Mouse (Mus musculus) midbrain, embryonic 13.5 days (tissue): ENCODE measurements at regions not wholly inside any gene's neighbourhood (a gene's known extent, or its start where the extent isn't known, plus 50 kb on each side); places are given as distances from the start of the nearest gene placed in this dataset.

Experiments
- ATAC-seq: fragments of 200-750 bp; cut with Nextera tagmentation; 2 replicates; pipeline ENCODE4 v1.8.0; 2017; ENCODE audit warnings: mild to moderate bottlenecking, moderate TSS enrichment, moderate library complexity
- H3K27ac ChIP-seq: fragments of 300-500 bp; sonication (generic); 2 replicates; pipeline ENCODE4 v1.5.1; 2015; ENCODE audit warnings: inconsistent platforms, mild to moderate bottlenecking, moderate library complexity
- H3K27me3 ChIP-seq: fragments of 300-500 bp; sonication (generic); 2 replicates; pipeline ENCODE4 v1.6.1; 2015; ENCODE audit warnings: mild to moderate bottlenecking, inconsistent platforms
- H3K36me3 ChIP-seq: fragments of 300-500 bp; sonication (generic); 2 replicates; pipeline ENCODE4 v1.6.1; 2015; ENCODE audit warnings: mild to moderate bottlenecking, inconsistent platforms
- H3K4me1 ChIP-seq: fragments of 300-500 bp; sonication (generic); replicated peaks from 2 replicates; pipeline ENCODE4 v1.6.1; 2015; ENCODE audit warnings: inconsistent platforms
- H3K4me2 ChIP-seq: fragments of 300-500 bp; sonication (generic); replicated peaks from 2 replicates; pipeline ENCODE4 v1.6.1; 2015; ENCODE audit warnings: moderate library complexity, mild to moderate bottlenecking, inconsistent platforms
- H3K4me3 ChIP-seq: fragments of 300-500 bp; sonication (generic); replicated peaks from 2 replicates; pipeline ENCODE4 v1.5.1; 2015; ENCODE audit warnings: mild to moderate bottlenecking, inconsistent platforms
- H3K9ac ChIP-seq: fragments of 300-500 bp; sonication (generic); replicated peaks from 2 replicates; pipeline ENCODE4 v1.6.1; 2015; ENCODE audit warnings: mild to moderate bottlenecking, inconsistent platforms
- H3K9me3 ChIP-seq: fragments of 300-500 bp; sonication (generic); 2 replicates; pipeline ENCODE4 v1.6.1; 2016; ENCODE audit warnings: mild to moderate bottlenecking, inconsistent platforms
- WGBS: fragments of 180-500 bp; shearing (Covaris S2); methylation state at CpG from one replicate; pipeline ENCODE4 v1.1.7; 2015; 5-methylcytosine and 5-hydroxymethylcytosine counted together

DNA sequence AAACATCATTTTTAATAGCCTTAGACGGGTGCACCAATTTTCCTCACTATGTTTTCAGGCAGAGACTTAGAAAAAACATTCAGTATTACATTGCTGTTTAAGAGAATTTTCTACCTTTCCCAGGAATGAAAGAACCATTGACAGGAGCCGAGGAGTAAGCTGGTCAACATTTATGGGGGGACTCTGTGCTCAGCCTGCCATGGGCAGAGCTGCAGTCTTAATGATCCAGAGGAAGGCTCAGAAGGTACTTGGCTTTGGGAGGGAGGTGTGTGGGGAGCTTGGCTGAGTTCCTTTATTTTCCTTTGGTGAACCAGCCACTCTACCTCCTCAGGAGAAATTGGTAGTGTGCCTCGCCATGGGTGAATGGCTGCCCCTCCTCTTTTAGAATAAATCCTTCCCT is 333.1 kb upstream of the Pou3f3 start:
- 82% methylated on average over 3 of the region's 3 CpGs for WGBS
- no peak overlapping the region for H3K27ac ChIP-seq
- no peak overlapping the region for H3K4me2 ChIP-seq
- no peak for ATAC-seq
- no peaks in the 10 kb centered on the region for H3K36me3 ChIP-seq
- H3K9ac ChIP-seq = no peak overlapping the region
- H3K4me1 ChIP-seq = no peaks in the 10 kb centered on the region
- H3K27me3 ChIP-seq = no peaks in the 10 kb centered on the region
- no peaks in the 10 kb centered on the region for H3K9me3 ChIP-seq
- H3K4me3 ChIP-seq = no peak overlapping the region

DNA sequence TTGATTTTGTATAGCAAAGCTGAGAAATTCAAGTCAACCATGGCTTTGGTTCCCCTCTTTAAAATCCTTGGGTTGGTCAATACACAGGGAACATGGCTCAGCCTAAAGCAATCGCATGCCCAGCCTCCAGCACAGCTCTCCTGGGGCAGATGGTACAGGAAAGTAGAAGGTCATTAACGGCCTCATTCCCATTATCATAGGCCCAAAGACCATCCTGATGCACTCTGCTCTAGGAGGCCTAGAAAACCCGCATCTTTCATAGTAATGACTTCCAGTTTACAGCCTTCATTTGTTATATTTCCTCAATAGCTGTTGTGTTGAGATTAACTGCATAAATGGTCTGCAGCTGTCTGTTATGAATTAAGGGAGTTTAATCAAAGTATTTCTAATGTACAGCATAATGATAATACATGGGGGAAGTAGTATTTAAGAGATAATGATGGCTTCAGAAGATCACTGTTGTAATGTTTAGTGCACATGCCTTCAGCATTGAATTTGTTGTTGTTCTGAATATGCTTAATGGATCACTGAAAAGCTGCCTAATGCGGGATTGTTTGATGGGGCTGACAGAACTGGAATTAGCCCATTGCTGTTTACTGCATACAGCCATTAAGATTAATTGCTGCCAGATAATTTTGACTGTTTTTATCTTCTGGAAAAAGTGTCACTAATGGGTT is 329.8 kb upstream of the Pou3f3 start:
- H3K4me3 ChIP-seq = no peak overlapping the region
- 0 out of 2 replicates have a peak, but pooled peaks cover 3% of the 10 kb centered on the region for H3K9me3 ChIP-seq
- H3K36me3 ChIP-seq = no peaks in the 10 kb centered on the region
- no peak overlapping the region for H3K9ac ChIP-seq
- H3K27me3 ChIP-seq = no peaks in the 10 kb centered on the region
- no peaks in the 10 kb centered on the region for H3K4me1 ChIP-seq
- 78% methylated on average over 4 of the region's 4 CpGs for WGBS
- no peak overlapping the region for H3K27ac ChIP-seq
- no peak; the same call in 1 of the 2 replicates for ATAC-seq
- no peak overlapping the region for H3K4me2 ChIP-seq

DNA sequence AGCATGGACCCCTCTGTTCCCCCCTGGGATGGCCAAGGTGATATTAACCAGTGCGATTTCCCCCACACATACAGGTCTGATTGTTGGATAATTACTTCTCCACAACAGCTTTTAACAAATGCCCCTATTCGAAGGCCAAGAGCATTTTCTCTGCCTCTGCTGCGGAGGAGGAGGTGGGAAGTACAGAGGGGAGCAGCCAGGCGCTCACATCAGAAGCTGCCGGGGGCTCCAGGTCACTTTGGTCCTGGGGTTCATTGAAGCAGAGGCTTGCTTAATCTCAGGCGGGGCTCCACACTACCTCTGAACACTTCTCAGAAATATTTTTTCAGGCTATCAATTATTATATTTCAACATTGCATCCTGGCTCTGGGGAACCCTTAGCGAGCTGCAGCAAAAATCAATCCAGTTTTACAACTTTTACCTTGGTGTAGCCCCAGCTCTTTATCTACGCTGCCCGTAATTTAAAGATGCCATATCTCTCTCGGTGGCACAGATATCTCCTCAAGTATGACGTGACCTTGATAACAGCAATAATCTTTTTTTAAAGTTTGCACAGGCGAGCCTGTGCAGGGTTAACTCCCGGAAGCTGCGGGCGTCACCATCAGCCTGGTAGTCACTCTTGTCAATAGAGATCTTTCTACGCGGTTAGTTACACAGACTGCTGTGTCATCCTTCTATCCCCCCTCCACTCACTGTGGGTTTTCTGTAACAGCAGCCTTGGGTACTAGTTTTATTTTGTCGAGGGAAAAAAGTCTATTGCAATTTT is 307.5 kb upstream of the Pou3f3 start:
- H3K36me3 ChIP-seq = no peaks in the 10 kb centered on the region

DNA sequence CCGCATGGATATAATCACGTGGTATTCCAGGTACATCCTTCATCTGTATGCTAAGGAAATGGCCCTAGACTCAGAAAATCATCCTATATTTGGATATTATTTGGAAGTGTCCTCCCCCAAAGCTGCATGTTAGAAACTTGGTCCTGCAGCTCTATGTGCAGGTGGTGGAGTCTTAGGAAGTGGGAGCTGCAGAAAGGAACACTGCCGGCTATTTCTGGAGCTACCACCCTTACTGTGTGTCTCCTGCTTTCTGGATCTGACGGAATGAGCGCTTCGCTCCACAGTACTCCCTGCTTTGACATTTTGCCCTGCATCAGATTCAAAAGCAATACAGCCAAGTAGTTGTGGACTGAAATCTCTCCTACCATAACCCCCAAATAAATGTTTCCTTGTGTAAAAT is 306.8 kb upstream of the Pou3f3 start:
- Histone ChIP-seq H3K4me1 (peaks cover 9% of the 10 kb centered on the region; the same call in 1 of the 2 replicates), H3K9ac (no peak overlapping the region), H3K27ac (no peak overlapping the region), H3K27me3 (no peaks in the 10 kb centered on the region), H3K9me3 (no peaks in the 10 kb centered on the region), H3K4me2 (no peak overlapping the region), H3K4me3 (no peak overlapping the region), H3K36me3 (no peaks in the 10 kb centered on the region)
- 93% methylated on average over 6 of the region's 6 CpGs for WGBS
- no peak for ATAC-seq

More for the DNA sequence above, 307.5 kb upstream of the Pou3f3 start:
- Histone ChIP-seq H3K4me3 (no peak overlapping the region), H3K9me3 (no peaks in the 10 kb centered on the region), H3K27me3 (no peaks in the 10 kb centered on the region), H3K27ac (no peak overlapping the region), H3K9ac (no peak overlapping the region), H3K4me1 (peaks cover 9% of the 10 kb centered on the region; the same call in 1 of the 2 replicates), H3K4me2 (0 out of 2 replicates have a peak overlapping the region, but pooled peaks have one; percentile 11)
- 54% methylated on average over 18 of the region's 18 CpGs for WGBS
- ATAC-seq = 0 out of 2 replicates have a peak, but pooled peaks have one; percentile 45

DNA sequence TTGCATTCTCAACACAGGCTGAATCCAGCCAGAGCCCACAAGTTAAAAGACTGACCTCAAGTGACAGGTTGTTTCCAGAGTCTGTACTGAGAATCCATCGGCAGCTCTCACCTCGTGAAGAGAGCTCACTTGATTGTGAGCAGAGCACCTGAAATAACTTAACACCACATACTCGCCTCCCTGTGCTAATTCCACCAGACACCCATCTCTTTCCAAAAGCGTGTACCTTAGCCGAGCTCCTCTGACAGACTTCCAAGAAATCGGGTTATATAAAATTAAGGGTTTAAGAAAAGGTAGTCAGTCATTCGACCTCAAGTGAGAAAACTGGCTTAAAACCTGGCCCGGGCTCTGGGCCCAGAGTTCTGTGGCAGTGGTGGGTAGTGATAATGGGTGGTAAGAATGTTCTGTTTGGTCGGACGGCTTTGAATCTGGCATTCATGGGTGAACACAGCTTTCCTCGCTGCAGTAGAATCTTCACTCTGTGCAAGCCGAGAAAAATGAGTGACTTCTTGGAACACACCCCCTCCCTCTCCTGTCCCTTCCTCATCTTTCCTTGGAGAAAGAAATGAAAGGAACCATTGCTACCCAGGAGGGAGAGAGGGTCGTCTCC is 299.8 kb upstream of the Pou3f3 start:
- Histone ChIP-seq H3K4me1 (peaks cover 8% of the 10 kb centered on the region; the same call in 1 of the 2 replicates), H3K27ac (no peak overlapping the region), H3K9ac (no peak overlapping the region), H3K9me3 (no peaks in the 10 kb centered on the region), H3K4me3 (no peak overlapping the region), H3K27me3 (no peaks in the 10 kb centered on the region), H3K36me3 (no peaks in the 10 kb centered on the region), H3K4me2 (no peak overlapping the region)
- no peak for ATAC-seq
- 90% methylated on average over 13 of the region's 13 CpGs for WGBS

DNA sequence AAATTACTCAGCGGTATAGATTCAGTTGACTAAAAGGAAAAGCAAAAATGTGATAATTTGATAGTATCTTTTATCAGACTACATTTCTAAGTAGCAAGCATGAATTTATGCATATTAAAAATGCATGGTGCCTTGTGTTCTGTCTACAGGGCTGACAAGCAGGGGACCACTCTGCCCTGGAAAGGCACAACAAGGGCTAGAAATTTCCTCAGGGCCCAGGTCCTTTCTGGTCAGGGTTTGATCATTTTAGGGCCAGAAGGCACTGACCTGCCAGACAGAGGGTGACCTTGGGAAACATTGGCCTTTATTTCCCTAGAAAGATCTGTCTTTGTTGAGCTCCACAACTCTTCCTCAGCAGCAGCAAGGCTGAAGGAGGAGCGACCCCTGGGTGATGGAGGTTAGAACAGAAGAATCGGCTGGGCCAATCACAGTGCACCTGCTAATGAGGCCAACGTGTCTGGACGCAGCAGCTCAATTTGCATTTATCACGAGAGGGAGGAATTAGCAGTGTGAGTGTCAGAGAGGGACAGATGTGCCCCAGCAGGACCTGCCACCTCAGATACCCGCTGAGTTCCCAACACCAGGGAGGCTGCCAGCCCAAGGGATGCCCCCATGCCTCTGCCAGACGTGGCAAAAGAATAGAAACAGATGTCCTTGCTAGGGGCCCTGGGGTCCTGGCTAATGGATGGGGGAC is 297.0 kb upstream of the Pou3f3 start:
- H3K27me3 ChIP-seq = no peaks in the 10 kb centered on the region
- H3K9me3 ChIP-seq = peaks cover 4% of the 10 kb centered on the region; the same call in 1 of the 2 replicates
- no peak overlapping the region for H3K9ac ChIP-seq
- H3K4me3 ChIP-seq = no peak overlapping the region
- peaks cover 8% of the 10 kb centered on the region; the same call in 1 of the 2 replicates for H3K4me1 ChIP-seq
- 23% methylated on average over 8 of the region's 8 CpGs for WGBS
- 0 out of 2 replicates have a peak overlapping the region, but pooled peaks have one; percentile 22 for H3K27ac ChIP-seq
- peak; percentile 84 for ATAC-seq
- no peak overlapping the region for H3K4me2 ChIP-seq
- H3K36me3 ChIP-seq = no peaks in the 10 kb centered on the region

DNA sequence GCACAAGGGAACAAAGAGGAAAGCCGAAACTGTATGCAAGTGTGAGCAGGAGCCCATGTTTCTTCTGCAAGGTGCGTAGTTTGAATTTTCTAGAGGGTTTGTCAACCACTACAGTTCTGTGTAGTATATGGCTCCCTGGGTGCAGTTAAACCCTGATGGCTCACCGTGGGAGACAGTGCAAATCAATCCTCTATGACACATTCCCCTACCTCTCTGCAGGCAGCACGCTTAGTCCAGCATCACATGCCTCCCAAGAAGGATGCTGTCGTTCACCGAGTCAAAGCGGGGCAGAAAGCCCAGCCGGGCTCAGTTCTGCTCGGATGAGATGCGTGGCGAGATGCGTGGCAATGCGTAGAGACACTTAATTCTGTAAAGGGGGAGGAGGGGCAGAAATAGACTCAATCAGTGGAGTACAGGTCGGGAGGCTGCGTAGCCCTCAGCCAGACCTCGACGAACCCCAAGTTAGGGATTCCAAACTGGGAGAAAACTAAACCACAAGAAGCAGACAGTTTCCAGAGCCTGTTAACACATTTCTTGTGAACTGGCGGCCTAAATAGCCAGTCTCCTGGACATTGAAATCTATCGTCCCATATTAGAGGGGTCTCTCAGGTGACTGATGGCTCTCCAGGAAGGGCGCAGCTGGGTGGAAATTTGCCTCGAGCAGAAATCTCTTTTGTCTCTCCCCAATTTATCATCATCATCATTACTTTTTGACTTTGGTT is 279.6 kb upstream of the Pou3f3 start:
- H3K4me3 ChIP-seq = no peak overlapping the region
- 0 out of 2 replicates have a peak, but pooled peaks cover 6% of the 10 kb centered on the region for H3K27me3 ChIP-seq
- H3K27ac ChIP-seq = no peak overlapping the region
- no peaks in the 10 kb centered on the region for H3K36me3 ChIP-seq
- peaks cover 15% of the 10 kb centered on the region for H3K4me1 ChIP-seq
- no peak overlapping the region for H3K9ac ChIP-seq
- WGBS = 70% methylated on average over 21 of the region's 21 CpGs
- ATAC-seq = 0 out of 2 replicates have a peak, but pooled peaks have one; percentile 30
- H3K4me2 ChIP-seq = no peak overlapping the region
- no peaks in the 10 kb centered on the region for H3K9me3 ChIP-seq

DNA sequence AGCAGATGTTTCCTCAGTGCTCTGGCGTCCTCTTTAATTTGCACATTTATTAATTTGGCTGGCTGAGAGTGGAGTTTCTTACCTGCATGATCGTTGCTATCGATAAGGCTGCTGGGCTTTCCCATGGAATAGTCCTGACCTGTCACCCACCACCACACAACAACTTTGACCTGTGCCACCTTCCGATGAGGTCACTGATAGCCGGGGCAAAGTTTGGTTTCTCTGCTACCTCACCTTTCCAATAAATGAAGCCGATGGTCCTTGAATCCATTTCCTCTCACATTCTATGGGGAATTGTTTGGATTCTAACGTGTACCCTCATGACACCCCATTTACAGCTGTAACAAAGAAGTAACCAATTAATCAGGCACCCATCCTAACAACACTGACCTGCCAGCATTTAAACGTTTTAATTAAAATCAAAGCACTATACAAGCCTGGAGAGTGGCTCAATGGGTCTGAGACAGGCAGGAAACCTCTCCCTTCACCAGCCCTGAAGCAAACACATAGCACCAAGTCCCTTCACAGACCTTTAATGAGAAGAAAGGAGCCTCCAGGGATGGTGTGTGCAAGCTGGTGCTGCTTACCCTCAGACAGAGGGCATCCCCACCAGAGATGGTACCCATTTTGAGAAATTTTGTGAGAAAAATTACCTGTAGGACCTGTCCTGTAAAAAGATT is 278.9 kb upstream of the Pou3f3 start:
- ATAC-seq = peak; percentile 34; the same call in 1 of the 2 replicates
- Histone ChIP-seq H3K4me3 (no peak overlapping the region), H3K27ac (no peak overlapping the region), H3K9ac (no peak overlapping the region), H3K36me3 (no peaks in the 10 kb centered on the region), H3K27me3 (0 out of 2 replicates have a peak, but pooled peaks cover 3% of the 10 kb centered on the region), H3K4me2 (no peak overlapping the region), H3K9me3 (no peaks in the 10 kb centered on the region), H3K4me1 (peaks cover 15% of the 10 kb centered on the region)
- WGBS = 68% methylated on average over 8 of the region's 8 CpGs

DNA sequence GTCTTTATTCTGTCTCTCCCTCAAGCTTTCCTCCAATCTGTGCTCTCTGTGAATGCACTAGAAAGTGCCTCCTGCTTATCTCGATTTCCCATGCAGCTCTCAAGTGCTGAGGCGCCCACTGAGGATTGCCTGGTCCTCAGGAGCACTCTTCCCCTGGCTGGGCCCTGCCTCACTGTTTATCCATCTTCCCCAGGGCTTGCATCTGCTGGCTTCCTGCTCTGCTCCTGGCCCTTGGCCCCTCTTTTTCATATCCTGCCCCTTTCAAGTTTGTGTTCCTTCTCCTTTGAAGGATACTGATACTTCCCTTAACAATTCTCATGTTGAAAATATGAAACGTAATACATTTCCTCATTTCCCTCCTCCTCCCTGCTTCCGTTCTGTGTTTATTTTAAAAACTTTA is 277.8 kb upstream of the Pou3f3 start:
- peaks cover 15% of the 10 kb centered on the region for H3K4me1 ChIP-seq
- H3K9ac ChIP-seq = no peak overlapping the region
- peak overlapping the region; percentile 54; the same call in 1 of the 2 replicates for H3K27ac ChIP-seq
- ATAC-seq = 0 out of 2 replicates have a peak, but pooled peaks have one; percentile 37
- H3K4me2 ChIP-seq = no peak overlapping the region
- 0 out of 2 replicates have a peak, but pooled peaks cover 3% of the 10 kb centered on the region for H3K27me3 ChIP-seq
- no peak overlapping the region for H3K4me3 ChIP-seq
- WGBS = 57% methylated on average over 4 of the region's 4 CpGs
- no peaks in the 10 kb centered on the region for H3K9me3 ChIP-seq
- no peaks in the 10 kb centered on the region for H3K36me3 ChIP-seq

DNA sequence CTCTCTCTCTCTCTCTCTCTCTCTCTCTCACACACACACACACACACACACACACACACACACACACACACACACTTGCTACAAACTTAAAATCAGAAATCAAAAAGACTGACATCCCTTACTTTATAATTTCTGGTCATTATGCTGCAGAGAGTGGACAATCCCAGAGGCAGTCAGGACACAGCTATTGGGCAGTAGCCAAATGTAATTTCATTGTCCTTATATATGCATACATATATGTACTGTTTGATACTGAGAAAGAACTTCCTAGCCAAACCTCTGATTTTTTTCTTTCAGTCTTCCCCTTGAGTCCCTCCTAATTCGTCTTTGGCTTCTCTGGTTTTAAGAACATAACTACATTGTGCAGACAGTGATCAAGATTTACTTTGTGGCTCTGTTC is 277.3 kb upstream of the Pou3f3 start:
- Histone ChIP-seq H3K4me3 (no peak overlapping the region), H3K9me3 (no peaks in the 10 kb centered on the region), H3K9ac (no peak overlapping the region), H3K4me1 (peaks cover 15% of the 10 kb centered on the region), H3K4me2 (no peak overlapping the region), H3K27me3 (0 out of 2 replicates have a peak, but pooled peaks cover 3% of the 10 kb centered on the region), H3K27ac (no peak overlapping the region), H3K36me3 (no peaks in the 10 kb centered on the region)
- ATAC-seq = no peak
- WGBS = 54% methylated on average over 1 of the region's 1 CpGs
